Comparison of ENCODE assay signal across 12 mouse cellular contexts in genomic region chr8:122825408-122825807, GRCm38 (mm10). TPM values are rescaled to one million over a fixed set of nuclear protein-coding genes. Genes with fewer than 3 reads are reported as not detected.
"Had no signal": no experiment of that assay in that cellular context is flagged by ENCODE, and none has a peak within 500 bp of the region (broad histone marks: within the 10 kb centered on the region; RNA-seq: fewer than 3 reads in every experiment).

No protein-coding gene starts in this region.

- DNase-seq: layer of hippocampus, adult 9-11 months; layer of hippocampus, postnatal 36 days; lung, adult 2 months; lung, postnatal 10 days; lung, postnatal 4 days; midbrain, embryonic 14.5 days; right cerebral cortex, adult 18-20 months; right cerebral cortex, postnatal 25 days; thymus, postnatal 14 days had no signal

RNA-seq across cellular contexts. Expression of gene Cdh15, which starts 22.4 kb away (rescaled TPM):
- total RNA-seq: liver, adult 2 months; megakaryocyte-erythroid progenitor cell, adult 5-6 weeks had no signal
- polyA plus RNA-seq: small intestine, adult 2 months had no signal
